8 mouse cellular contexts compared by ENCODE assay signal in genomic region chr9:44882436-44882980, GRCm38 (mm10). TPM values are rescaled to one million over a fixed set of nuclear protein-coding genes. Genes with fewer than 3 reads are reported as not detected.
DNase-seq lines count a peak whose midpoint lies in the region; ATAC-seq and TF ChIP-seq lines count a peak whose summit lies in the region.

No protein-coding gene starts in this region.

- peaks cover 32% of the 10 kb centered on the region for H3K79me3 ChIP-seq in C2C12 (ENCODE audit: low read depth)

- H3K36me3 ChIP-seq in C2C12 (ENCODE audit: control insufficient read depth, insufficient read depth), result peaks cover 5% of the 10 kb centered on the region
- H3K36me3 ChIP-seq in heart, adult 2 months (ENCODE audit: control insufficient read depth, insufficient read depth, low read length), result peaks cover 8% of the 10 kb centered on the region
- no peaks in the 10 kb centered on the region for H3K36me3 ChIP-seq in liver, embryonic 15.5 days (replicated peaks)
- no peaks in the 10 kb centered on the region for H3K36me3 ChIP-seq in neural tube, embryonic 12.5 days

- peak overlapping the region; percentile 99 for H3K4me2 ChIP-seq in liver, embryonic 15.5 days
- peak overlapping the region; percentile 99 for H3K4me2 ChIP-seq in neural tube, embryonic 12.5 days (replicated peaks)

- peaks cover 34% of the 10 kb centered on the region for H3K79me2 ChIP-seq in C2C12 (ENCODE audit: control insufficient read depth, insufficient read depth)
- H3K79me2 ChIP-seq in heart, adult 2 months (replicated peaks; ENCODE audit: control insufficient read depth, insufficient read depth, low read length), result peaks cover 6% of the 10 kb centered on the region

- peak overlapping the region; percentile 29 for H3ac ChIP-seq in C2C12 (ENCODE audit: control insufficient read depth, insufficient read length, low read depth)

- peak overlapping the region; percentile 71 for H3K9ac ChIP-seq in heart, adult 2 months (ENCODE audit: low read depth, low read length)
- peak overlapping the region; percentile 80 for H3K9ac ChIP-seq in liver, embryonic 15.5 days
- peak overlapping the region; percentile 97 for H3K9ac ChIP-seq in neural tube, embryonic 12.5 days

- no peak for TF ChIP-seq CTCF in C2C12 (IDR thresholded peaks at IDR 0.05; ENCODE audit: control insufficient read depth, insufficient read depth, insufficient read length)
- peak; percentile 33; the same call in 1 of the 2 replicates for TF ChIP-seq CTCF in heart, adult 2 months (IDR thresholded peaks at IDR 0.05)

- WGBS in heart, adult 2 months, result under 1% methylated on average over 26 of the region's 27 CpGs
- WGBS in liver, embryonic 15.5 days (ENCODE audit: insufficient replicate concordance), result 0% methylated on average over 26 of the region's 27 CpGs
- under 1% methylated on average over 26 of the region's 27 CpGs for WGBS in neural tube, embryonic 12.5 days

- peak; percentile 93 for DNase-seq in ZHBTc4 (ENCODE audit: low read depth, low spot score)
- DNase-seq in embryo, embryonic 11.5 days (ENCODE audit: low read depth, low spot score), result peak; percentile 51
- DNase-seq in heart, adult 2 months, result peak; percentile 41 to 50
- peak; percentile 40 to 47 for DNase-seq in kidney, adult 8-10 months
- DNase-seq in thymus, postnatal 10 days (ENCODE audit: low spot score in 2 of 2), result peak; percentile 60 to 66

- peak overlapping the region; percentile 94 for H3K27ac ChIP-seq in heart, adult 2 months
- H3K27ac ChIP-seq in liver, embryonic 15.5 days (replicated peaks), result 0 out of 2 replicates have a peak overlapping the region, but pooled peaks have one; percentile 91
- H3K27ac ChIP-seq in neural tube, embryonic 12.5 days, result peak overlapping the region; percentile 98

- TF ChIP-seq EP300 in heart, adult 2 months (IDR thresholded peaks at IDR 0.05; ENCODE audit: insufficient read depth, low read depth, low read length), result no peak

- peak overlapping the region; percentile 52 for H3K4me3 ChIP-seq in C2C12 (ENCODE audit: insufficient read depth, poor library complexity, severe bottlenecking)
- H3K4me3 ChIP-seq in heart, adult 2 months, result peak overlapping the region; percentile 68
- peak overlapping the region; percentile 94 for H3K4me3 ChIP-seq in liver, embryonic 15.5 days (replicated peaks)
- H3K4me3 ChIP-seq in neural tube, embryonic 12.5 days, result peak overlapping the region; percentile 99

- TF ChIP-seq POLR2A in heart, adult 2 months (IDR thresholded peaks at IDR 0.05; ENCODE audit: insufficient read depth, low read depth, low read length), result no peak

- H3K9me3 ChIP-seq in liver, embryonic 15.5 days (replicated peaks), result no peaks in the 10 kb centered on the region
- H3K9me3 ChIP-seq in neural tube, embryonic 12.5 days, result no peaks in the 10 kb centered on the region

- H3K4me1 ChIP-seq in heart, adult 2 months (ENCODE audit: control insufficient read depth, insufficient read depth, low read length), result peaks cover 5% of the 10 kb centered on the region
- peaks cover 43% of the 10 kb centered on the region for H3K4me1 ChIP-seq in liver, embryonic 15.5 days (replicated peaks)
- H3K4me1 ChIP-seq in neural tube, embryonic 12.5 days, result peaks cover 30% of the 10 kb centered on the region

- H3K27me3 ChIP-seq in C2C12 (ENCODE audit: control insufficient read depth, insufficient read depth, insufficient read length), result peaks cover 1% of the 10 kb centered on the region
- H3K27me3 ChIP-seq in heart, adult 2 months (ENCODE audit: control insufficient read depth, insufficient read depth, low read length), result no peaks in the 10 kb centered on the region
- H3K27me3 ChIP-seq in liver, embryonic 15.5 days, result peaks cover 31% of the 10 kb centered on the region
- H3K27me3 ChIP-seq in neural tube, embryonic 12.5 days (replicated peaks), result no peaks in the 10 kb centered on the region

- intact Hi-C loops in heart, adult 2 months (cut with DNase I), result loop anchor here (5.0 kb wide), 2 partner anchors 85 to 110 kb away; partner anchors contain the start of gene Ube4a

- 0 out of 2 replicates have a peak, but pooled peaks have one; percentile 10 for ATAC-seq in liver, embryonic 15.5 days (ENCODE audit: insufficient read depth)
- peak; percentile 55 for ATAC-seq in neural tube, embryonic 12.5 days (ENCODE audit: low FRiP score, low read depth)

TF ChIP-seq in C2C12, 6 proteins besides CTCF, POLR2A, EP300 and RAD21:
- TF ChIP-seq MYOG (IDR thresholded peaks at IDR 0.05; ENCODE audit: control insufficient read depth, extremely low read depth, insufficient read length) (no peak), CEBPB (IDR thresholded peaks at IDR 0.05; ENCODE audit: low read depth) (no peak), MAX (IDR thresholded peaks at IDR 0.05) (no peak), USF1 (IDR thresholded peaks at IDR 0.05; ENCODE audit: low read depth) (no peak), MYOD1 (IDR thresholded peaks at IDR 0.05; ENCODE audit: control insufficient read depth, insufficient read length, low read depth) (no peak), FOSL1 (IDR thresholded peaks at IDR 0.05; ENCODE audit: insufficient read depth, low read length, poor library complexity, severe bottlenecking) (no peak)

RNA-seq across cellular contexts. Expression of gene Kmt2a, which starts 1.4 kb away (rescaled TPM):
- 5.6 TPM for polyA plus RNA-seq in C2C12 (2012; fragmentation: generic; extraction: Trizol)
- total RNA-seq in heart, adult 2 months (2021), result 10 to 100 TPM; 25.7 to 25.9 TPM
- 11.8 and 12.9 TPM in 2 replicates for polyA plus RNA-seq in heart, adult 2 months (2012; rRNA removed)
- polyA plus RNA-seq in liver, embryonic 15.5 days (2015; fragmentation: Nextera tagmentation; extraction: Ambion mirVana), result 2.9 and 3.4 TPM in 2 replicates
- polyA plus RNA-seq in neural tube, embryonic 12.5 days (2016; fragmentation: Nextera tagmentation; extraction: Ambion mirVana), result 25.3 and 29.6 TPM in 2 replicates

RNA-seq across cellular contexts. Expression of gene Atp5l, which starts 38.0 kb away (rescaled TPM):
- 734 TPM for polyA plus RNA-seq in C2C12 (2012; fragmentation: generic; extraction: Trizol)
- 1,000 to 10,000 TPM; 1,478 to 1,698 TPM for total RNA-seq in heart, adult 2 months (2021)
- 1,092 and 1,784 TPM in 2 replicates for polyA plus RNA-seq in heart, adult 2 months (2012; rRNA removed)
- polyA plus RNA-seq in liver, embryonic 15.5 days (2015; fragmentation: Nextera tagmentation; extraction: Ambion mirVana), result 396 and 459 TPM in 2 replicates
- polyA plus RNA-seq in neural tube, embryonic 12.5 days (2016; fragmentation: Nextera tagmentation; extraction: Ambion mirVana), result 602 and 611 TPM in 2 replicates

Comparison
In these comparisons a context has a peak if more than half of its experiments do, and no peak if none do; other contexts are left out.
1. Peak in every context shown above with its lines: DNase-seq, ATAC-seq, H3K4me3 ChIP-seq and H3K27ac ChIP-seq.